Mouse (Mus musculus) forebrain, embryonic 15.5 days (tissue): ENCODE data around the gene Tekt2. TPM values are rescaled to one million over a fixed set of nuclear protein-coding genes. Genes with fewer than 3 reads are reported as not detected.

ENCODE experiments used
- ATAC-seq: fragments of 200-750 bp; cut with Nextera tagmentation; replicated peaks from 2 replicates; pipeline ENCODE4 v1.8.0; 2017; ENCODE audit warnings: mild to moderate bottlenecking, moderate TSS enrichment, moderate library complexity
- H3K27ac ChIP-seq: fragments of 300-500 bp; sonication (generic); replicated peaks from 2 replicates; pipeline ENCODE4 v1.5.1; 2015; ENCODE audit warnings: mild to moderate bottlenecking, inconsistent platforms
- H3K27me3 ChIP-seq: fragments of 300-500 bp; sonication (generic); 2 replicates; pipeline ENCODE4 v1.6.1; 2015; ENCODE audit warnings: inconsistent platforms
- H3K36me3 ChIP-seq: fragments of 300-500 bp; sonication (generic); 2 replicates; pipeline ENCODE4 v1.6.1; 2015; ENCODE audit warnings: mild to moderate bottlenecking, inconsistent platforms
- H3K4me1 ChIP-seq: fragments of 300-500 bp; sonication (generic); 2 replicates; pipeline ENCODE4 v1.6.1; 2015; ENCODE audit warnings: inconsistent platforms
- H3K4me2 ChIP-seq: fragments of 300-500 bp; sonication (generic); replicated peaks from 2 replicates; pipeline ENCODE4 v1.6.1; 2015; ENCODE audit warnings: mild to moderate bottlenecking, inconsistent platforms
- H3K4me3 ChIP-seq: fragments of 300-500 bp; sonication (generic); 2 replicates; pipeline ENCODE4 v1.5.1; 2015; ENCODE audit warnings: mild to moderate bottlenecking, inconsistent platforms
- H3K9ac ChIP-seq: fragments of 300-500 bp; sonication (generic); replicated peaks from 2 replicates; pipeline ENCODE4 v1.6.1; 2015; ENCODE audit warnings: mild to moderate bottlenecking, inconsistent platforms
- H3K9me3 ChIP-seq: fragments of 300-500 bp; sonication (generic); 2 replicates; pipeline ENCODE4 v1.6.1; 2016; ENCODE audit warnings: inconsistent platforms
- WGBS: fragments of 180-500 bp; shearing (Covaris S2); methylation state at CpG from one replicate; pipeline ENCODE4 v1.1.7; 2015; ENCODE audit warnings: mixed read lengths; 5-methylcytosine and 5-hydroxymethylcytosine counted together
- polyA plus RNA-seq: library from polyadenylated mRNA; unstranded; fragments of >200 nt; fragmentation: Nextera tagmentation; extraction: Ambion mirVana; gene quantifications from 2 replicates; pipeline ENCODE4 v1.2.1, GENCODE M21; 2015

Tekt2 gene
- polyA plus RNA-seq, 1 experiment from 2014 or later, result 16.0 TPM

GRCm38 (mm10) chr4:126321111-126321853, 4.2 kb downstream of the Tekt2 start, which contains the start of gene Adprhl2:
Gene Adprhl2 (minus strand): TSS chr4:126321703.
- H3K27ac ChIP-seq, result peak within 1 kb of the TSS; percentile 81
- no peaks in the 10 kb centered on the region for H3K27me3 ChIP-seq
- H3K9me3 ChIP-seq, result no peaks in the 10 kb centered on the region
- peaks cover 19% of the 10 kb centered on the region for H3K36me3 ChIP-seq
- H3K4me1 ChIP-seq, result peaks cover 33% of the 10 kb centered on the region
- peak; percentile 91 for ATAC-seq
- peak within 1 kb of the TSS; percentile 77 for H3K4me2 ChIP-seq
- under 1% methylated on average over 80 of the region's 80 CpGs for WGBS
- peak within 1 kb of the TSS; percentile 81 for H3K4me3 ChIP-seq
- H3K9ac ChIP-seq, result peak within 1 kb of the TSS; percentile 77

- no peak for ATAC-seq
Observed at GRCm38 (mm10) chr4:126319806-126320205, 5.7 kb downstream of the Tekt2 start.

GRCm38 (mm10) chr4:126316443-126317040, 8.9 kb downstream of the Tekt2 start:
- Histone ChIP-seq H3K4me2 (no peak overlapping the region), H3K9me3 (no peaks in the 10 kb centered on the region), H3K9ac (no peak overlapping the region), H3K27ac (no peak overlapping the region), H3K4me1 (peaks cover 13% of the 10 kb centered on the region), H3K36me3 (peaks cover 28% of the 10 kb centered on the region), H3K27me3 (no peaks in the 10 kb centered on the region), H3K4me3 (no peak overlapping the region)
- WGBS, result 92% methylated on average over 13 of the region's 13 CpGs
- ATAC-seq, result no peak

More at GRCm38 (mm10) chr4:126319806-126320205, 5.7 kb downstream of the Tekt2 start:
- WGBS, result 95% methylated on average over 6 of the region's 6 CpGs
- Histone ChIP-seq H3K4me1 (peaks cover 25% of the 10 kb centered on the region), H3K4me3 (no peak overlapping the region), H3K9me3 (no peaks in the 10 kb centered on the region), H3K36me3 (peaks cover 28% of the 10 kb centered on the region), H3K9ac (no peak overlapping the region), H3K4me2 (no peak overlapping the region), H3K27me3 (no peaks in the 10 kb centered on the region), H3K27ac (no peak overlapping the region)

GRCm38 (mm10) chr4:126315931-126316330, 9.6 kb downstream of the Tekt2 start:
- no peak overlapping the region for H3K4me3 ChIP-seq
- H3K27me3 ChIP-seq, result no peaks in the 10 kb centered on the region
- peaks cover 12% of the 10 kb centered on the region for H3K4me1 ChIP-seq
- no peak overlapping the region for H3K4me2 ChIP-seq
- H3K9ac ChIP-seq, result no peak overlapping the region
- peaks cover 28% of the 10 kb centered on the region for H3K36me3 ChIP-seq
- ATAC-seq, result no peak
- 49% methylated on average over 5 of the region's 5 CpGs for WGBS
- H3K27ac ChIP-seq, result no peak overlapping the region
- no peaks in the 10 kb centered on the region for H3K9me3 ChIP-seq

- Histone ChIP-seq H3K36me3 (peaks cover 28% of the 10 kb centered on the region), H3K4me1 (0 out of 2 replicates have a peak, but pooled peaks cover 4% of the 10 kb centered on the region), H3K9me3 (no peaks in the 10 kb centered on the region), H3K9ac (no peak overlapping the region), H3K27me3 (no peaks in the 10 kb centered on the region), H3K4me2 (no peak overlapping the region), H3K4me3 (no peak overlapping the region), H3K27ac (no peak overlapping the region)
- WGBS, result 61% methylated on average over 10 of the region's 10 CpGs
- no peak for ATAC-seq
Observed at GRCm38 (mm10) chr4:126314393-126314792, 11.1 kb downstream of the Tekt2 start.

- WGBS, result 36% methylated on average over 5 of the region's 5 CpGs
- Histone ChIP-seq H3K36me3 (peaks cover 27% of the 10 kb centered on the region), H3K4me2 (no peak overlapping the region), H3K27ac (no peak overlapping the region), H3K4me3 (no peak overlapping the region), H3K9ac (no peak overlapping the region), H3K27me3 (0 out of 2 replicates have a peak, but pooled peaks cover 3% of the 10 kb centered on the region), H3K4me1 (0 out of 2 replicates have a peak, but pooled peaks cover 5% of the 10 kb centered on the region), H3K9me3 (no peaks in the 10 kb centered on the region)
- ATAC-seq, result no peak
Observed at GRCm38 (mm10) chr4:126313202-126313601, 12.3 kb downstream of the Tekt2 start.

- Histone ChIP-seq H3K4me3 (no peak overlapping the region), H3K27ac (no peak overlapping the region), H3K27me3 (0 out of 2 replicates have a peak, but pooled peaks cover 3% of the 10 kb centered on the region), H3K4me1 (0 out of 2 replicates have a peak, but pooled peaks cover 5% of the 10 kb centered on the region), H3K9ac (no peak overlapping the region), H3K4me2 (no peak overlapping the region), H3K9me3 (no peaks in the 10 kb centered on the region), H3K36me3 (peaks cover 13% of the 10 kb centered on the region)
- WGBS, result 88% methylated on average over 16 of the region's 16 CpGs
- no peak for ATAC-seq
Observed at GRCm38 (mm10) chr4:126311566-126312200, 13.8 kb downstream of the Tekt2 start.

GRCm38 (mm10) chr4:126310344-126310743, 15.1 kb downstream of the Tekt2 start:
- no peak for ATAC-seq
- whole genome bisulfite sequencing, result 69% methylated on average over 7 of the region's 7 CpGs

GRCm38 (mm10) chr4:126309922-126310309, 15.6 kb downstream of the Tekt2 start:
- Histone ChIP-seq H3K27ac (no peak overlapping the region), H3K4me2 (peak overlapping the region; percentile 34), H3K27me3 (0 out of 2 replicates have a peak, but pooled peaks cover 3% of the 10 kb centered on the region), H3K9me3 (no peaks in the 10 kb centered on the region), H3K4me1 (0 out of 2 replicates have a peak, but pooled peaks cover 5% of the 10 kb centered on the region), H3K36me3 (no peaks in the 10 kb centered on the region), H3K9ac (0 out of 2 replicates have a peak overlapping the region, but pooled peaks have one; percentile 30), H3K4me3 (peak overlapping the region; percentile 24)
- ATAC-seq, result peak; percentile 86
- 2% methylated on average over 7 of the region's 7 CpGs for WGBS

More at GRCm38 (mm10) chr4:126310344-126310743, 15.1 kb downstream of the Tekt2 start:
- no peak overlapping the region for H3K27ac ChIP-seq
- H3K9me3 ChIP-seq, result no peaks in the 10 kb centered on the region
- H3K36me3 ChIP-seq, result peaks cover under 1% of the 10 kb centered on the region; the same call in 1 of the 2 replicates
- H3K4me3 ChIP-seq, result no peak overlapping the region
- H3K27me3 ChIP-seq, result 0 out of 2 replicates have a peak, but pooled peaks cover 3% of the 10 kb centered on the region
- no peak overlapping the region for H3K4me2 ChIP-seq
- no peak overlapping the region for H3K9ac ChIP-seq
- 0 out of 2 replicates have a peak, but pooled peaks cover 5% of the 10 kb centered on the region for H3K4me1 ChIP-seq

GRCm38 (mm10) chr4:126309211-126309921, 16.1 kb downstream of the Tekt2 start:
- Histone ChIP-seq H3K27ac (no peak overlapping the region), H3K4me1 (0 out of 2 replicates have a peak, but pooled peaks cover 5% of the 10 kb centered on the region), H3K4me2 (peak overlapping the region; percentile 34), H3K27me3 (0 out of 2 replicates have a peak, but pooled peaks cover 4% of the 10 kb centered on the region), H3K36me3 (no peaks in the 10 kb centered on the region), H3K9ac (peak overlapping the region; percentile 30; the same call in 1 of the 2 replicates), H3K9me3 (no peaks in the 10 kb centered on the region), H3K4me3 (peak overlapping the region; percentile 24)
- WGBS, result 17% methylated on average over 20 of the region's 20 CpGs
- ATAC-seq, result peak; percentile 62

- 19% methylated on average over 2 of the region's 2 CpGs for WGBS
- H3K9ac ChIP-seq, result no peak overlapping the region
- no peak overlapping the region for H3K27ac ChIP-seq
- H3K9me3 ChIP-seq, result no peaks in the 10 kb centered on the region
- no peak overlapping the region for H3K4me2 ChIP-seq
- ATAC-seq, result no peak
- H3K4me1 ChIP-seq, result 0 out of 2 replicates have a peak, but pooled peaks cover 5% of the 10 kb centered on the region
- H3K36me3 ChIP-seq, result no peaks in the 10 kb centered on the region
- no peak overlapping the region for H3K4me3 ChIP-seq
- peaks cover 22% of the 10 kb centered on the region for H3K27me3 ChIP-seq
Observed at GRCm38 (mm10) chr4:126306827-126307226, 18.7 kb downstream of the Tekt2 start.
